Mouse (Mus musculus): ENCODE results near the gene Rchy1. TPM values are rescaled to one million over a fixed set of nuclear protein-coding genes. Genes with fewer than 3 reads are reported as not detected.
A peak's percentile ranks its signal among the peaks of the same experiment; 100 is the strongest.

The Rchy1 gene
- polyA plus RNA-seq (2014; fragmentation: Nextera tagmentation; extraction: Ambion mirVana) = 44.8 and 50.4 TPM in 2 replicates

GRCm38 (mm10) chr5:91962639-91963440 is at the start of gene Rchy1:
Gene Rchy1 (minus strand): TSS chr5:91963068.
- H3K27ac ChIP-seq (ENCODE audit: low read depth, low read length) = peak within 1 kb of the TSS; percentile 96
- DNase-seq (ENCODE audit: low spot score) = peak; percentile 94
- peak within 1 kb of the TSS; percentile 50 for H3K4me3 ChIP-seq (ENCODE audit: low read depth, low read length)
- H3K9ac ChIP-seq (ENCODE audit: low read length) = peak within 1 kb of the TSS; percentile 63
- peak; percentile 98 for ATAC-seq (ENCODE audit: insufficient read depth, low FRiP score, low TSS enrichment)
- H3K4me2 ChIP-seq (ENCODE audit: low read depth) = peak within 1 kb of the TSS; percentile 53
- no peaks in the 10 kb centered on the region for H3K9me3 ChIP-seq (ENCODE audit: control insufficient read depth, low read length)
- H3K4me1 ChIP-seq (ENCODE audit: control insufficient read depth, insufficient read depth, low read length) = peaks cover 3% of the 10 kb centered on the region; the same call in 1 of the 2 replicates
- no peaks in the 10 kb centered on the region for H3K36me3 ChIP-seq (ENCODE audit: control insufficient read depth, insufficient read depth, low read length)
- under 1% methylated on average over 65 of the region's 65 CpGs for WGBS
- H3K27me3 ChIP-seq (ENCODE audit: control insufficient read depth, insufficient read depth, low read length) = no peaks in the 10 kb centered on the region

GRCm38 (mm10) chr5:92011756-92012155 is 48.9 kb upstream of the Rchy1 start:
- H3K4me1 ChIP-seq (ENCODE audit: control insufficient read depth, insufficient read depth, low read length) = no peaks in the 10 kb centered on the region
- ATAC-seq (ENCODE audit: insufficient read depth, low FRiP score, low TSS enrichment) (no peak), DNase-seq (ENCODE audit: low spot score) (no peak)
- no peaks in the 10 kb centered on the region for H3K27me3 ChIP-seq (ENCODE audit: control insufficient read depth, insufficient read depth, low read length)
- no peak overlapping the region for H3K27ac ChIP-seq (ENCODE audit: low read depth, low read length)
- no peaks in the 10 kb centered on the region for H3K9me3 ChIP-seq (ENCODE audit: control insufficient read depth, low read length)
- no peak overlapping the region for H3K4me3 ChIP-seq (ENCODE audit: low read depth, low read length)
- WGBS = 75% methylated on average over 7 of the region's 7 CpGs
- H3K36me3 ChIP-seq (ENCODE audit: control insufficient read depth, insufficient read depth, low read length) = no peaks in the 10 kb centered on the region
- no peak overlapping the region for H3K9ac ChIP-seq (ENCODE audit: low read length)
- H3K4me2 ChIP-seq (ENCODE audit: low read depth) = no peak overlapping the region

DNA sequence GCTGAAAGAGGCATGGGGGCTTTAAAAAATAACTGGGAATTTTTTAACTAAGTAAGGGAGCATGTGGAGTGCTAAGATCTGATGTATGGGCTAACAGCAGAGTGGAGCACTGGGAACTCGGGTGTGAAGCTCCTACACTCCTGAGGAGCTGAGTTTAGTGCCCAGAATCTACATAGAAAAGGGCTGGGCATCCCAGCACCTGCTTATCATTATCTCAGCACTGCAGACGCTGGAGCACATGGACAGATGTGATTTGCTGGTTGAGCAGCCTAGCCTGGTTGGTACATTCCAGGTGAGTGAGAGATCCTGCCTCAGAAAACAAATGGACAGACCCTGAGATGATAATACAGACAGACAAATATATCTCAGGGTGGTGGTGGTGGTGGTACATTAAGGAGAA is 47.0 kb upstream of the Rchy1 start:
- DNase-seq (ENCODE audit: low spot score) (no peak), ATAC-seq (ENCODE audit: insufficient read depth, low FRiP score, low TSS enrichment) (no peak)
- no peak overlapping the region for H3K27ac ChIP-seq (ENCODE audit: low read depth, low read length)
- WGBS = 21% methylated on average over 2 of the region's 2 CpGs
- no peaks in the 10 kb centered on the region for H3K36me3 ChIP-seq (ENCODE audit: control insufficient read depth, insufficient read depth, low read length)
- H3K4me2 ChIP-seq (ENCODE audit: low read depth) = no peak overlapping the region
- no peaks in the 10 kb centered on the region for H3K27me3 ChIP-seq (ENCODE audit: control insufficient read depth, insufficient read depth, low read length)
- H3K4me3 ChIP-seq (ENCODE audit: low read depth, low read length) = no peak overlapping the region
- H3K9ac ChIP-seq (ENCODE audit: low read length) = no peak overlapping the region
- H3K9me3 ChIP-seq (ENCODE audit: control insufficient read depth, low read length) = no peaks in the 10 kb centered on the region
- no peaks in the 10 kb centered on the region for H3K4me1 ChIP-seq (ENCODE audit: control insufficient read depth, insufficient read depth, low read length)

DNA sequence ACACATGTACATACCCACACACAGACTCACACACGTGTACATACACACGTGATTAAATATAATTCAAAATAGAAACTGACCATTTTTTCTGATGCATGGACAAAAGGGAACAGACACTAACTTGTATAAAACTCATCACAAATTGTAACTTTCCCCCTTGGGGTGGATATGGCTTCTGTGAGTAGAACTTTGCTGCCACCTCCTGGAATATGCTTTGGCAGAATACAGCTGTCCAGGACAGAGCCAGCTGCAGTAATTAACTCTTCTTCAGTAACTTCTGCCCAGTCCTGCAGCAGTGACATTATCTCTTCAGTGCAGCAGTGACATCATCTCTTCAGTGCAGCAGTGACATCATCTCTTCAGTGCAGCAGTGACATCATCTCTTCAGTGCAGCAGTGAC is 40.1 kb upstream of the Rchy1 start:
- ATAC-seq (ENCODE audit: insufficient read depth, low FRiP score, low TSS enrichment) (no peak), DNase-seq (ENCODE audit: low spot score) (peak; percentile 16)
- Histone ChIP-seq H3K4me3 (ENCODE audit: low read depth, low read length) (no peak overlapping the region), H3K4me1 (ENCODE audit: control insufficient read depth, insufficient read depth, low read length) (no peaks in the 10 kb centered on the region), H3K27ac (ENCODE audit: low read depth, low read length) (no peak overlapping the region), H3K9ac (ENCODE audit: low read length) (no peak overlapping the region), H3K36me3 (ENCODE audit: control insufficient read depth, insufficient read depth, low read length) (no peaks in the 10 kb centered on the region), H3K9me3 (ENCODE audit: control insufficient read depth, low read length) (no peaks in the 10 kb centered on the region), H3K27me3 (ENCODE audit: control insufficient read depth, insufficient read depth, low read length) (no peaks in the 10 kb centered on the region), H3K4me2 (ENCODE audit: low read depth) (no peak overlapping the region)
- 72% methylated on average over 2 of the region's 2 CpGs for WGBS

DNA sequence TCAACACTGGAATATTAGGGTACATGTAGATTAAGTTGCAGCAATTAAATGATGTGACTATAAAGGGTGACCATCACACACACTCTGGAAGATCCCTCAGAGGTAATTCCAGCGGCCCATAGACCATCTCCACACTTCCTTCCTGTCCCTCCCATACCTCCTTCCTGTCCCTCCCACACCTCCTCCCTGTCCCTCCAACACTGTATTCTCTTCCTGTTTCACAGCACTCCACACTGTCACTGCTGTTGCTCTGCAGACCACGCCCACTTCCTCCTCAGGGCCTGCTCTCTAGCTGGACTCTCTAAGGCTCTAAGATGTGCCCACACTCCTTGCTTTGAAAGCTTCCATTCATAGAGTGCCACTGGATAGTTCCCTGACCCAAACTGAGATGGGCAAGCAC is 37.9 kb upstream of the Rchy1 start:
- no peak overlapping the region for H3K4me2 ChIP-seq (ENCODE audit: low read depth)
- WGBS = 69% methylated on average over 2 of the region's 2 CpGs

DNA sequence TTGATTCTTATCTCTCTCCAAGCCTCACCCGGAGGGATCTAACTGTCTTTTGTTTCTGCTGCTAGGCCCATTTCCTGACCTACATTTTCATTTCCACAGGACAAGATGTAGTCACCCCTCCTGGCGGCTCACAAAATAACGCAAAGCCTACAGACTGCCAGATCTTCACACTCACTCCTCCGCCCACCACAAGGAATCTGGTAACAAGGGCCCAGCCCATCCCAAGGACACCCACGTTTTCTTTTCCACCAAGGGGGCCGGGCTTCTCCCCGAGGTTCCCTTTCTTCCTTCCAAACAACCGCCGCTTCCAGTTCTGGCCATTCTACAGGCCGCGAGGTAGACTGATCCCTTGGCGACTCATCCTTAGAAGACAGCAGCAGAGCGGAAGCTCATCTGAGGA is 31.7 kb upstream of the Rchy1 start:
- Histone ChIP-seq H3K4me2 (ENCODE audit: low read depth) (no peak overlapping the region), H3K4me3 (ENCODE audit: low read depth, low read length) (no peak overlapping the region), H3K4me1 (ENCODE audit: control insufficient read depth, insufficient read depth, low read length) (no peaks in the 10 kb centered on the region), H3K27me3 (ENCODE audit: control insufficient read depth, insufficient read depth, low read length) (no peaks in the 10 kb centered on the region), H3K27ac (ENCODE audit: low read depth, low read length) (no peak overlapping the region), H3K9ac (ENCODE audit: low read length) (no peak overlapping the region), H3K9me3 (ENCODE audit: control insufficient read depth, low read length) (no peaks in the 10 kb centered on the region), H3K36me3 (ENCODE audit: control insufficient read depth, insufficient read depth, low read length) (no peaks in the 10 kb centered on the region)
- no peak for ATAC-seq (ENCODE audit: insufficient read depth, low FRiP score, low TSS enrichment)
- no peak for DNase-seq (ENCODE audit: low spot score)
- 70% methylated on average over 13 of the region's 13 CpGs for WGBS

More for the DNA sequence above, 37.9 kb upstream of the Rchy1 start:
- no peak overlapping the region for H3K27ac ChIP-seq (ENCODE audit: low read depth, low read length)
- H3K9me3 ChIP-seq (ENCODE audit: control insufficient read depth, low read length) = no peaks in the 10 kb centered on the region
- no peak for ATAC-seq (ENCODE audit: insufficient read depth, low FRiP score, low TSS enrichment)
- no peak overlapping the region for H3K4me3 ChIP-seq (ENCODE audit: low read depth, low read length)
- no peak for DNase-seq (ENCODE audit: low spot score)
- H3K4me1 ChIP-seq (ENCODE audit: control insufficient read depth, insufficient read depth, low read length) = no peaks in the 10 kb centered on the region
- no peaks in the 10 kb centered on the region for H3K36me3 ChIP-seq (ENCODE audit: control insufficient read depth, insufficient read depth, low read length)
- H3K9ac ChIP-seq (ENCODE audit: low read length) = no peak overlapping the region
- no peaks in the 10 kb centered on the region for H3K27me3 ChIP-seq (ENCODE audit: control insufficient read depth, insufficient read depth, low read length)

DNA sequence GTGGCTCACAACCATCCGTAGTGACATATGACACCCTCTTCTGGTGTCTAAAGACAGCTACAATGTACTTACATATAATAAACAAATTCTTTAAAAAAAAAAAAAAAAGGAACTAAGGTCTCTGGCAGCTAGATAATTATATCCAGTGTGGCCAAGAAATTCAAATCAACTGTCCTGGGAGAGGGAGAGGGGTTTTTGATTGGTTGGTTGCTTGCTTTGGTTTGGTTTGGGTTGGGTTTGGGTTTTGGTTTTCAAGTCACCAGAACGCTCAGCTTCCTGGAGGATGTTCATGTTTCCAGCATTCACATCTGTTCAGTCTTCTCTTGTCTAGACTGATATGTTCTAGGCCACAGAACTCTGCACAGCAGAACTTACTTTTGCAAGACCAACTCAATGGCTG is 30.2 kb upstream of the Rchy1 start:
- Histone ChIP-seq H3K9ac (ENCODE audit: low read length) (no peak overlapping the region), H3K9me3 (ENCODE audit: control insufficient read depth, low read length) (no peaks in the 10 kb centered on the region), H3K4me2 (ENCODE audit: low read depth) (no peak overlapping the region), H3K27me3 (ENCODE audit: control insufficient read depth, insufficient read depth, low read length) (no peaks in the 10 kb centered on the region), H3K36me3 (ENCODE audit: control insufficient read depth, insufficient read depth, low read length) (no peaks in the 10 kb centered on the region), H3K4me3 (ENCODE audit: low read depth, low read length) (no peak overlapping the region), H3K27ac (ENCODE audit: low read depth, low read length) (no peak overlapping the region), H3K4me1 (ENCODE audit: control insufficient read depth, insufficient read depth, low read length) (no peaks in the 10 kb centered on the region)
- 95% methylated on average over 2 of the region's 2 CpGs for WGBS
- DNase-seq (ENCODE audit: low spot score) (no peak), ATAC-seq (ENCODE audit: insufficient read depth, low FRiP score, low TSS enrichment) (no peak)

- H3K4me1 ChIP-seq (ENCODE audit: control insufficient read depth, insufficient read depth, low read length) = no peaks in the 10 kb centered on the region
- ATAC-seq (ENCODE audit: insufficient read depth, low FRiP score, low TSS enrichment) = no peak
- H3K4me2 ChIP-seq (ENCODE audit: low read depth) = no peak overlapping the region
These were observed 28.5 kb upstream of the Rchy1 start for GRCm38 (mm10) chr5:91991191-91991937.

More at GRCm38 (mm10) chr5:91991191-91991937, 28.5 kb upstream of the Rchy1 start:
- H3K9me3 ChIP-seq (ENCODE audit: control insufficient read depth, low read length) = no peaks in the 10 kb centered on the region
- H3K9ac ChIP-seq (ENCODE audit: low read length) = no peak overlapping the region
- DNase-seq (ENCODE audit: low spot score) = no peak
- no peak overlapping the region for H3K4me3 ChIP-seq (ENCODE audit: low read depth, low read length)
- H3K27me3 ChIP-seq (ENCODE audit: control insufficient read depth, insufficient read depth, low read length) = no peaks in the 10 kb centered on the region
- H3K36me3 ChIP-seq (ENCODE audit: control insufficient read depth, insufficient read depth, low read length) = no peaks in the 10 kb centered on the region
- no peak overlapping the region for H3K27ac ChIP-seq (ENCODE audit: low read depth, low read length)
- WGBS = 71% methylated on average over 6 of the region's 6 CpGs
